Mouse (Mus musculus) ES-E14 (cell line): ENCODE results near the gene Cmya5.

Experiments used
- HCFC1 ChIP-seq: IDR thresholded peaks from 2 replicates; pipeline ENCODE4 v1.6.1; 2012; ENCODE audit warnings: low read length, inconsistent platforms, borderline replicate concordance; ENCODE audit not compliant: insufficient read depth
- ZNF384 ChIP-seq: IDR thresholded peaks from 2 replicates; pipeline ENCODE4 v1.6.1; 2012; ENCODE audit warnings: low read depth, low read length, inconsistent platforms

DNA sequence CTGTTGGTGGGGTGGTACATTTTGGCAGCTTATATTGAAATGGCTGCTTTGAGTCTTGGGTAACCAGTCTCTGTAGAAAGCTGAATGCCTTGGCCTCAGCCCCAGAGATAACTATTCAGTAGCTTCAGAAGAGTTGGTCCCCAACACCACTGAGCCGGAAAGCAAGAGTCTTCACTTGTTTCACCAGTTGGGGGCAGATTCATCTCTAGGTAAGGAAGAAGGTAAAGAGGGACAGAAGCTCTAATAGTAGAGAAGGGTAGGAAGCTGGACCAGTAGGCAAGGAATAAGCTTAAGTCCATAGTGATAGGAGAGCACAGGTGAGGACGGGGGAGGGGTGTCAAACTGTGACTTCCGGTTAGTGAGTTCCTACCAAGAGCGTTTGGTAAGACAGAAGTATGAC lies 133.2 kb downstream of the Cmya5 start:
- TF ChIP-seq HCFC1 (no peak), ZNF384 (no peak)
